Mouse (Mus musculus) forebrain, embryonic 16.5 days (tissue): ENCODE data around the gene Inmt. TPM values are rescaled to one million over a fixed set of nuclear protein-coding genes. Genes with fewer than 3 reads are reported as not detected.

ENCODE experiments used
- ATAC-seq: fragments of 200-750 bp; cut with Nextera tagmentation; 2 replicates; pipeline ENCODE4 v1.8.0; 2017; ENCODE audit warnings: mild to moderate bottlenecking, moderate library complexity
- H3K27ac ChIP-seq: fragments of 300-500 bp; sonication (generic); 2 replicates; pipeline ENCODE4 v1.5.1; 2014; ENCODE audit warnings: low read length, control low read depth
- H3K27me3 ChIP-seq: fragments of 300-500 bp; sonication (generic); replicated peaks from 2 replicates; pipeline ENCODE4 v1.6.1; 2014; ENCODE audit warnings: low read length; ENCODE audit not compliant: control insufficient read depth, insufficient read depth
- H3K36me3 ChIP-seq: fragments of 300-500 bp; sonication (generic); 2 replicates; pipeline ENCODE4 v1.6.1; 2014; ENCODE audit not compliant: control insufficient read depth, insufficient read depth
- H3K4me1 ChIP-seq: fragments of 300-500 bp; sonication (generic); replicated peaks from 2 replicates; pipeline ENCODE4 v1.6.1; 2014; ENCODE audit warnings: low read length; ENCODE audit not compliant: control insufficient read depth, insufficient read depth
- H3K4me2 ChIP-seq: fragments of 300-500 bp; sonication (generic); 2 replicates; pipeline ENCODE4 v1.6.1; 2014; ENCODE audit warnings: mild to moderate bottlenecking, low read length, control low read depth
- H3K4me3 ChIP-seq: fragments of 300-500 bp; sonication (generic); replicated peaks from 2 replicates; pipeline ENCODE4 v1.5.1; 2014; ENCODE audit warnings: mild to moderate bottlenecking, low read length, control low read depth
- H3K9ac ChIP-seq: fragments of 300-500 bp; sonication (generic); replicated peaks from 2 replicates; pipeline ENCODE4 v1.6.1; 2014; ENCODE audit warnings: low read depth, low read length, control low read depth
- H3K9me3 ChIP-seq: fragments of 300-500 bp; sonication (generic); 2 replicates; pipeline ENCODE4 v1.6.1; 2016; ENCODE audit warnings: low read length; ENCODE audit not compliant: control insufficient read depth
- WGBS: fragments of 180-500 bp; shearing (Covaris S2); extraction: QIAGEN DNeasy Blood & Tissue Kit; methylation state at CpG from one replicate; pipeline ENCODE4 v1.1.7; 2014; 5-methylcytosine and 5-hydroxymethylcytosine counted together
- polyA plus RNA-seq: library from polyadenylated mRNA; unstranded; fragments of >200 nt; fragmentation: Nextera tagmentation; extraction: Ambion mirVana; gene quantifications from 2 replicates; pipeline ENCODE4 v1.2.1, GENCODE M21; 2015

Gene Inmt
- polyA plus RNA-seq, 1 experiment from 2014 or later: not detected

GRCm38 (mm10) chr6:55173941-55174349, 898 bp downstream of the Inmt start:
- 6% methylated on average over 3 of the region's 3 CpGs for WGBS
- ATAC-seq: peak; percentile 43; the same call in 1 of the 2 replicates

GRCm38 (mm10) chr6:55173171-55173570, 1.7 kb downstream of the Inmt start:
- no peak overlapping the region for H3K27ac ChIP-seq
- no peaks in the 10 kb centered on the region for H3K4me1 ChIP-seq
- H3K27me3 ChIP-seq: no peaks in the 10 kb centered on the region
- no peak overlapping the region for H3K9ac ChIP-seq
- no peaks in the 10 kb centered on the region for H3K9me3 ChIP-seq
- H3K4me3 ChIP-seq: no peak overlapping the region
- no peak overlapping the region for H3K4me2 ChIP-seq
- WGBS: 58% methylated on average over 10 of the region's 10 CpGs
- ATAC-seq: no peak
- H3K36me3 ChIP-seq: no peaks in the 10 kb centered on the region

More at GRCm38 (mm10) chr6:55173941-55174349, 898 bp downstream of the Inmt start:
- H3K9ac ChIP-seq: no peak overlapping the region
- no peaks in the 10 kb centered on the region for H3K36me3 ChIP-seq
- H3K4me1 ChIP-seq: no peaks in the 10 kb centered on the region
- H3K9me3 ChIP-seq: no peaks in the 10 kb centered on the region
- H3K4me3 ChIP-seq: no peak overlapping the region
- no peaks in the 10 kb centered on the region for H3K27me3 ChIP-seq
- no peak overlapping the region for H3K27ac ChIP-seq
- H3K4me2 ChIP-seq: no peak overlapping the region

DNA sequence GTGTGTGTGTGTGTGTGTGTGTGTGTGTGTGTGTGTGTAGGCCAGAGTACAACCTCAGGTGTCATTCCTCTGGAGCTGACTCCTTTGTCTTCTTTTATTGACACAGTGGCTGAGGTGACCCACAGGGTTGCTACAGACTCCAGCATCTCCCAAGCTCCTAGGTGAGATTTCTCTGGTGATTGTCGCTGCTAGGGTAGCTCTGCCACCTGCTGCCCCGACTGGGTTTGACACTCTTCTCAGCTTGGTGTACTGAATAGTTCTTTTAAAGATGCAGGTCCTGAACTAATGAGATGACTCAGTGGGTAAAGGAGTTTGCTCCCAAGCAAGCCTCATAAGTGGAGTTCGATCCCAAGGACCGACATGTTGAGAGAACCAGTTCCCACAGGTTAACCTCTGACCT, 3.2 kb downstream of the Inmt start:
- Histone ChIP-seq H3K27me3 (no peaks in the 10 kb centered on the region), H3K4me2 (no peak overlapping the region), H3K27ac (no peak overlapping the region), H3K4me3 (no peak overlapping the region), H3K9ac (no peak overlapping the region), H3K9me3 (no peaks in the 10 kb centered on the region), H3K4me1 (no peaks in the 10 kb centered on the region), H3K36me3 (no peaks in the 10 kb centered on the region)
- no peak for ATAC-seq
- 48% methylated on average over 4 of the region's 4 CpGs for WGBS

DNA sequence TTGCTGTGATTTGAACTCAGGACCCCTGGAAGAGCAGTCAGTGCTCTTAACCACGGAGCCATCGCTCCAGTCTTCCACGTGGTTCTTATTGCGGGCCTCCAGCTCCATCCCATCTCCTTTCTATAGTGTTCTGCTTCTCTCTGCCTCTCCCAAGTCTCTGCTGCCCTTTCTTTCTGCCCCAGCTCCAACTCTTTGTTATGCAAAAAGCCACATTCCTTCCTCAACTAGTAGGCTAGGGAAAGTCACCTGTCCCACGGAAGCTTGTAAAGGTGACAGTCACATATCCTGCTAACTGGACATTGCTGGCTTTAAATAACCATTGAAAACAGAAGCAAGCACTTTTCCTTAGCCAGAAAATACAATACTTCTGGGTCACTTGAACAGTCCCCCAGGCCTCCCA, 5.0 kb downstream of the Inmt start:
- no peaks in the 10 kb centered on the region for H3K4me1 ChIP-seq
- no peaks in the 10 kb centered on the region for H3K9me3 ChIP-seq
- H3K4me3 ChIP-seq: no peak overlapping the region
- 57% methylated on average over 5 of the region's 5 CpGs for WGBS
- no peak overlapping the region for H3K4me2 ChIP-seq
- H3K9ac ChIP-seq: no peak overlapping the region
- no peaks in the 10 kb centered on the region for H3K36me3 ChIP-seq
- no peak for ATAC-seq
- H3K27ac ChIP-seq: no peak overlapping the region
- H3K27me3 ChIP-seq: 0 out of 2 replicates have a peak, but pooled peaks cover 2% of the 10 kb centered on the region

DNA sequence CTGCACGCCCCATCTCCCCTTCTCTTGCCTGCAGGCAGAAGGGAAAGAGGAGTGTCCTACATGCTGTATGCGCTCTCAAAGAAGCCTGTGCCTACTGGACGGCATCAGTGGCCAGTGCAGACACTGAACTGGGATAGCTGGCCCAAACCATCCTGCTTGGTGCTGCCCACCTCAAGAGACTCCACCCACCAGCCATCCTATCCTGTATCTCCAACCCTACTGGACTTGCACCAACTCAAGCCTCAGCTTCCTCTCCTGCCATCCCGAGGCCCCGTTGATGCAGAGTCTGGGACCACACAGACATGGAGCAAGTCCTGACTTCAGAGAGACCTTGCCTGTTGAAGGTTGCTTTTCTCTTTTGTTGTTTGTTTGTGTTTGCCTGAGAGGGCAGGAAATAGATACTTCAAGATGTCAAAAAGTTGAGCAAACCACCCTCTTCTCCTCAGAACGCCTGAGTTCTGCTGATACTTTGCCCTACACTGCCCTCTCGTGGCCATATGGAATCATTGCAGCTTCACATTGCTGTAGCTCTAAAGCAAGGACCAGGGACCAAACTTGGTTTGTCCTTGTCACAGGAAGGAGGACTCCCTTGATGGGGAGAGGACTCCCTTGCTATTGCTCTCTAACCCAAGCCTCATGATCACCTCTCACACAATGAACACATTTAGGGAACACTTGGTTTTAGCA, 7.9 kb downstream of the Inmt start:
- H3K4me2 ChIP-seq: no peak overlapping the region
- 51% methylated on average over 7 of the region's 7 CpGs for WGBS
- H3K27me3 ChIP-seq: 0 out of 2 replicates have a peak, but pooled peaks cover 2% of the 10 kb centered on the region

GRCm38 (mm10) chr6:55163046-55163584, 11.7 kb downstream of the Inmt start:
- Histone ChIP-seq H3K9me3 (no peaks in the 10 kb centered on the region), H3K27me3 (0 out of 2 replicates have a peak, but pooled peaks cover 2% of the 10 kb centered on the region), H3K4me3 (no peak overlapping the region), H3K9ac (no peak overlapping the region), H3K4me1 (no peaks in the 10 kb centered on the region), H3K4me2 (no peak overlapping the region), H3K36me3 (no peaks in the 10 kb centered on the region), H3K27ac (no peak overlapping the region)
- ATAC-seq: no peak
- 47% methylated on average over 8 of the region's 8 CpGs for WGBS

More for the DNA sequence above, 7.9 kb downstream of the Inmt start:
- Histone ChIP-seq H3K9me3 (no peaks in the 10 kb centered on the region), H3K27ac (no peak overlapping the region), H3K4me1 (no peaks in the 10 kb centered on the region), H3K36me3 (no peaks in the 10 kb centered on the region), H3K9ac (no peak overlapping the region), H3K4me3 (no peak overlapping the region)
- ATAC-seq: peak; percentile 76

GRCm38 (mm10) chr6:55161311-55161761, 13.5 kb downstream of the Inmt start:
- H3K9ac ChIP-seq: no peak overlapping the region
- 0 out of 2 replicates have a peak, but pooled peaks cover 2% of the 10 kb centered on the region for H3K27me3 ChIP-seq
- no peaks in the 10 kb centered on the region for H3K9me3 ChIP-seq
- H3K36me3 ChIP-seq: no peaks in the 10 kb centered on the region
- H3K4me1 ChIP-seq: no peaks in the 10 kb centered on the region
- no peak overlapping the region for H3K27ac ChIP-seq
- WGBS: 66% methylated on average over 5 of the region's 5 CpGs
- H3K4me3 ChIP-seq: no peak overlapping the region
- no peak for ATAC-seq
- no peak overlapping the region for H3K4me2 ChIP-seq

GRCm38 (mm10) chr6:55159256-55159655, 15.6 kb downstream of the Inmt start:
- H3K4me2 ChIP-seq: no peak overlapping the region
- H3K27me3 ChIP-seq: no peaks in the 10 kb centered on the region
- H3K9me3 ChIP-seq: no peaks in the 10 kb centered on the region
- H3K4me3 ChIP-seq: no peak overlapping the region
- H3K36me3 ChIP-seq: no peaks in the 10 kb centered on the region
- ATAC-seq: no peak
- no peak overlapping the region for H3K9ac ChIP-seq
- H3K4me1 ChIP-seq: no peaks in the 10 kb centered on the region
- WGBS: 71% methylated on average over 1 of the region's 1 CpGs
- no peak overlapping the region for H3K27ac ChIP-seq

DNA sequence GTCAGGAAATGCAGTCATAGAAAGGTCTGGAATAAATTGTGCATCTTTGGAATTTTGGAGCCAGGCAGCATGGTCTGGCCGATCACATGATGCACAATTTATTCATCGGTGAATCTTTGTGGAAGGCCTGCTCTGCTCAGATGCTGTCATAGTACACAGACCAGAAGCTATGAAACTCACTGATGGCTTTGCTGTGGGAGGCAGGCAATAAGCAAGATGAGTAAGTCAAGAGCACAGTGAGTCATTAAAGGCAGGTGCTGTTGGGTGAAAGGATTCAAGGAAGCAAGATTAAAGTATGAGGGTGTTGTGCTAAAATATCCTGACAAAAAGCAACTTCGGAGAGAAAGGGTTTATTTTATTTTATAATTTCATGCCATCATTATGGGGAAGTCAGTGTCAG, 22.6 kb downstream of the Inmt start:
- Histone ChIP-seq H3K4me1 (no peaks in the 10 kb centered on the region), H3K27me3 (no peaks in the 10 kb centered on the region), H3K36me3 (no peaks in the 10 kb centered on the region), H3K9me3 (no peaks in the 10 kb centered on the region), H3K4me2 (no peak overlapping the region), H3K27ac (no peak overlapping the region), H3K4me3 (no peak overlapping the region), H3K9ac (no peak overlapping the region)
- WGBS: 95% methylated on average over 3 of the region's 3 CpGs
- no peak for ATAC-seq
